Mouse (Mus musculus) small intestine, adult 2 months (tissue): ENCODE results near the gene Gnat1. TPM values are rescaled to one million over a fixed set of nuclear protein-coding genes. Genes with fewer than 3 reads are reported as not detected.
"Not testable (repeated sequence)": the region's sequence is repeated elsewhere in the genome, so short reads cannot be mapped to it uniquely, and the experiment has no call there.

Source experiments
- H3K27ac ChIP-seq: fragments of 200-500 bp; 2 replicates; pipeline ENCODE4 v1.5.1; 2012; ENCODE audit warnings: low read depth, low read length, control low read depth, inconsistent platforms; ENCODE audit not compliant: insufficient read depth
- H3K27me3 ChIP-seq: fragments of 200-500 bp; 2 replicates; pipeline ENCODE4 v1.6.1; 2012; ENCODE audit warnings: mild to moderate bottlenecking, moderate library complexity, low read length, inconsistent platforms; ENCODE audit not compliant: control insufficient read depth, insufficient read depth
- H3K36me3 ChIP-seq: fragments of 200-500 bp; 2 replicates; pipeline ENCODE4 v1.6.1; 2012; ENCODE audit warnings: mild to moderate bottlenecking, low read length, control low read depth, inconsistent platforms; ENCODE audit not compliant: control insufficient read depth, insufficient read depth
- H3K4me1 ChIP-seq: fragments of 200-500 bp; 2 replicates; pipeline ENCODE4 v1.6.1; 2012; ENCODE audit warnings: low read length, inconsistent platforms, mixed read lengths; ENCODE audit not compliant: control insufficient read depth, insufficient read depth, insufficient read length
- H3K4me3 ChIP-seq: fragments of 200-500 bp; 2 replicates; pipeline ENCODE4 v1.5.1; 2012; ENCODE audit warnings: low read depth, mild to moderate bottlenecking, control low read depth, inconsistent platforms, low read length, moderate library complexity
- CTCF ChIP-seq: fragments of 200-500 bp; IDR thresholded peaks from 2 replicates; pipeline ENCODE4 v1.5.1; 2012; ENCODE audit warnings: low read depth, mild to moderate bottlenecking, control low read depth, inconsistent platforms, low read length, moderate library complexity, mixed read lengths; ENCODE audit not compliant: insufficient replicate concordance, insufficient read length; ENCODE audit errors: extremely low read depth
- POLR2A ChIP-seq: fragments of 200-500 bp; IDR thresholded peaks from 2 replicates; pipeline ENCODE4 v1.6.1; 2012; ENCODE audit warnings: low read depth, mild to moderate bottlenecking, control low read depth, inconsistent platforms, low read length, moderate library complexity
- WGBS: fragments of 180-500 bp; shearing (Covaris S2); methylation state at CpG from one replicate; pipeline ENCODE4 v1.1.7; 2018; 5-methylcytosine and 5-hydroxymethylcytosine counted together
- polyA plus RNA-seq: library from polyadenylated mRNA; depleted of rRNA; stranded (reverse); fragments of >200 nt; gene quantifications from 2 replicates; pipeline ENCODE4 v1.2.3, GENCODE M21; 2012

Gene Gnat1
- polyA plus RNA-seq, 1 experiment: 0.13 TPM

DNA sequence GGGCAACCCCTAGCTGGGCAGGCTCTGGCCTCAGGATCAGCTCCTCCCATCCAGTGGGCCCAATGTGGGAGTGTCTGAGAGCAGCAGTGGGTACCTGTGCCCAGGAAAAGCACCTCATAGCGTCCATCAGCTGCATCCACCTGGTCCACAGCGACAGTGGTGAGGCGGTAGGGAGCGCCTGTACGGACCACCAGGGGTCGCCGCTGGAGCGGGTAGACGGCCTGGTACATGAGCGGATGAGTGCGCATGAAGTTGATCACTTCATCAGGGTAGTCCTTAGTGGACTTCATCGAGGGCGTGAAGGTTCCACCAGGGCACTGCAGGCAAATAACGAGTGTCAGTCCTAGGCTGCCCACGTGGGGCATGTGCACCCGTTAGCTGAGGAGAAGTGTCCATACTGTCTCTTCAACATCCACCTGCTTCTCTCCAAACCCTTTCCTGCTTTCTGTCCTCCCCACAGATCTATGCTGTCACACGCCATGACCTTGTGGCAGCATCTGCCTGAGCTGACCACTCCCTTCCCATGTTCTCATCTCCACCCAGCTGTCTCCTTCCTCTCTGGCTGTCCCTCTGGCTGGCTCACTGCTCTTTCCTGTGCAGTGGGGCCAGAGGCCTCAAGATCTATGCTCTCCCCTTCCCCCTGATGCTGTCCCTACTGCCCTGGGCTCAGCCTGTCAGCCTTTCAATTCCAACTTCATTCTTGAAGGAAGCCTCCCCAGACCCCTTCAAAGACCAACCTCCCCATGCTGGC, 5.9 kb upstream of the Gnat1 start:
- Histone ChIP-seq H3K27me3 (no peaks in the 10 kb centered on the region), H3K4me1 (no peaks in the 10 kb centered on the region), H3K36me3 (no peaks in the 10 kb centered on the region), H3K4me3 (no peak overlapping the region), H3K27ac (no peak overlapping the region)
- 54% methylated on average over 17 of the region's 17 CpGs for WGBS
- TF ChIP-seq POLR2A (no peak), CTCF (peak; percentile 30; the same call in 1 of the 2 replicates)

DNA sequence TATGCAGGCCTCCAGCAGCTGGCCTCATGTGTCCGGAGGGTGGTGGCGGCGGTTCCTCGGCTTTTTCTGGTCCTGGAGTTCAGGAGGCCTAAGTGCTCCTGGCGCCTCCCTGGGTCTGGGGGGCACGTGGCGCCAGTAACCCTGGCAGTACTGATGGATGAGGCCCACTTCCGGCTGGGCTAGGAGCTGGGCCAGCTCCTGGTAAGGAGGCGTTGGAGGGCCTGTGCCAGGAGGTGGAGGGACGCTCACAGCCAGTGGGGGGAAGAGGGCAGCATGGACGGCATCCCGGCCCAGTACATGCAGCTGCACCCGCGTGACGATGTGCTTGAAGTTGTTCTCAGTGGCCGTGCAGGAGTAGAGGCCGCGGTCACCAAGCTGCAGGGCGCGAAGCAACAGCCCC, 2.9 kb upstream of the Gnat1 start:
- Histone ChIP-seq H3K4me1 (no peaks in the 10 kb centered on the region), H3K36me3 (no peaks in the 10 kb centered on the region), H3K27ac (no peak overlapping the region), H3K27me3 (no peaks in the 10 kb centered on the region), H3K4me3 (no peak overlapping the region)
- WGBS: 87% methylated on average over 20 of the region's 20 CpGs
- TF ChIP-seq POLR2A (no peak), CTCF (no peak)

DNA sequence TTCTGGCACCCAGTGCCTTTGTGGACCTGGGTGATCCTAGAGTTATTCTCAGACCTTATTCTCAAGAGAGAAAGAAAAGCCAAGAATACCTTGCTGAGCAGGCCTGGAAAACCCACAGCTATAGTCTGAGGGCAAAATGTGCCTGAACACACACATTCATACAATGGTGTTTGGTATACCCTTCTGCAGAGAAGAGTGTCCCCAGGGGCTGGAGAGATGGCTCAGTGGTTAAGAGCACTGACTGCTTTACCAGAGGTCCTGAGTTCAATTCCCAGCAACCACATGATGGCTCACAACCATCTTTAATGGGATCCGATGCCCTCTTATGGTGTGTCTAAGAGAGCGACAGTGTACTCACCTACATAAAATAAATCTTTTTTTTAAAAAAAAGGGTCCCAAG, 651 bp downstream of the Gnat1 start:
- Histone ChIP-seq H3K27ac (no peak overlapping the region), H3K27me3 (peaks cover 9% of the 10 kb centered on the region), H3K4me3 (no peak overlapping the region), H3K4me1 (peaks cover 16% of the 10 kb centered on the region), H3K36me3 (no peaks in the 10 kb centered on the region)
- WGBS: 90% methylated on average over 2 of the region's 2 CpGs
- TF ChIP-seq POLR2A (no peak), CTCF (no peak)

DNA sequence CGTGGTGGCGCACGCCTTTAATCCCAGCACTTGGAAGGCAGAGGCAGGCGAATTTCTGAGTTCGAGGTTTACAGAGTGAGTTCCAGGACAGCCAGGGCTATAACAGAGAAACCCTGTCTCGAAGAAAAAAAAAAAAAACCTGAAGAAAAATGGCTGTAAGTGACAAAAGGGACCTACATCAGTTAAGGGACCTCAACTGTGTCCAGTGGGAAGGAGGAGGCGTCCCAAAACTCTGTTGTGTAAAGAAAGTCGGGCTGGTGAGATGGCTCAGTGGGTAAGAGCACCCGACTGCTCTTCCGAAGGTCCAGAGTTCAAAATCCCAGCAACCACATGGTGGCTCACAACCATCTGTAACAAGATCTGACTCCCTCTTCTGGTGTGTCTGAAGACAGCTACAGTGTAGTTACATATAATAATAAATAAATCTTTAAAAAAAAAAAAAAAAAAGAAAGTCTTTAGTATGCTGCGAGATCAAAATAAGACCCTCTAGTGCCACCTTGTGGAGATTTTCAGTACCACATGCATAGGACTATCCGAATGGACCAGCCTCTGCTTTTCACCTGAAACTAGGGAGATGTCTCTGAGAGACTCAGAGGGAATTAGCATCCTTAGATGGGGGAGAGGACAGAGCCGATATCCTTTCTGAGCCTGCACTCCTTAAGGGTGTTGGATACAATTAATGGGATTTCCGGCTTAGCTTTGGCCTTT, 1.5 kb downstream of the Gnat1 start:
- not testable (repeated sequence) for H3K36me3 ChIP-seq, H3K27ac ChIP-seq, H3K27me3 ChIP-seq, H3K4me3 ChIP-seq
- peaks cover 16% of the 10 kb centered on the region for H3K4me1 ChIP-seq
- whole genome bisulfite sequencing: 31% methylated on average over 14 of the region's 14 CpGs

DNA sequence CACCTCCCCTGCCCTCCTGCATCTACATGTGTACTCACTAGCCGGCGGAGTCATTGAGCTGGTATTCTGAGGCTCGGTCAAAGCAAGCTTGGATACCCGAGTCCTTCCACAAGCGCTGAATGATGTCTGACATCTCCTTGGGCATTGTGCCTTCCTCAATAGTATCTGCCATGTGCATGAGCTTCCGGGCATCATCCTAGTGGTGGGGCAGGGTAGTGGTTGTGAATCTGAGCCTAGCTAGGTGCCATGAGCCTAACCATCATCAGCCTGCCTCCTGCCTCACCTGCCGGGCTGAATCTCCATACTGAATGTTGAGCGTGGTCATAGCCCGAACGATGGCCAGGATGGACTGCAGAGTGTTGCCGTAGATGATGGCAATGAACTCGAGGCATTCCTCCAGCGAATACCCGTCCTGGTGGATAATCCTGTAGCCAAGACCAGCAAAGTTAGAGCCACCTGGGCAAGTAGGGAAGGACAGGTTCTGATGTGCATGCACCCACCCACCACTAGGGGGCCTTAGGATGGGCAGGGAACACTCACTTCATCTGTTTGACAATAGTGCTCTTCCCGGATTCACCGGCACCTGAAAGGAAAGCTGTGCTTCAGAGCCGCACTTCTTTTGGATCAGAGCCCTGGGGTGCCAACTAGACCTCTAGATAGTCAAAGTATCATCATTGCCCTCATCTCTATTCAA, 2.3 kb downstream of the Gnat1 start:
- Histone ChIP-seq H3K27me3 (peaks cover 9% of the 10 kb centered on the region), H3K36me3 (no peaks in the 10 kb centered on the region), H3K4me3 (no peak overlapping the region), H3K4me1 (peaks cover 16% of the 10 kb centered on the region), H3K27ac (no peak overlapping the region)
- WGBS: 15% methylated on average over 17 of the region's 17 CpGs
- TF ChIP-seq POLR2A (no peak), CTCF (peak; percentile 84; the same call in 1 of the 2 replicates)

DNA sequence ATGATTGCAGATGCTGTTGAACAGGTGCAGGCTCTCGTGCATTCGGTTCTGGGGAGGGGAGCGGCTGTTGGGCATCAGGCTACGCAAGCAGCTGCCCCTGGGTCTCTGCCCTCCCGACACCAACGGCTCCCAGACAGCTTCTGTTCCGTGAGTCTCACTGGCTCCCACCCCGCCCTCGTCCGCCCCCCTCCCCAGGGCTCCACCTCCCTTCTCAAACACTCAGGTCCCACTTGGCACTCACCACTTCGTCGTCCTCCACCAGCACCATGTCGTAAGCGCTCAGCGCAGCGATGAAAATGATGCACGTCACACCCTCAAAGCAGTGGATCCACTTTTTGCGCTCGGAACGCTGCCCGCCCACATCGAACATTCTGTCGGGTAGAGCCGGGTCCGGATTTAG, 3.2 kb downstream of the Gnat1 start:
- Histone ChIP-seq H3K36me3 (no peaks in the 10 kb centered on the region), H3K27ac (no peak overlapping the region), H3K27me3 (peaks cover 9% of the 10 kb centered on the region), H3K4me1 (peaks cover 16% of the 10 kb centered on the region), H3K4me3 (peak overlapping the region; percentile 51)
- TF ChIP-seq CTCF (no peak), POLR2A (no peak)
- whole genome bisulfite sequencing: 1% methylated on average over 25 of the region's 25 CpGs

DNA sequence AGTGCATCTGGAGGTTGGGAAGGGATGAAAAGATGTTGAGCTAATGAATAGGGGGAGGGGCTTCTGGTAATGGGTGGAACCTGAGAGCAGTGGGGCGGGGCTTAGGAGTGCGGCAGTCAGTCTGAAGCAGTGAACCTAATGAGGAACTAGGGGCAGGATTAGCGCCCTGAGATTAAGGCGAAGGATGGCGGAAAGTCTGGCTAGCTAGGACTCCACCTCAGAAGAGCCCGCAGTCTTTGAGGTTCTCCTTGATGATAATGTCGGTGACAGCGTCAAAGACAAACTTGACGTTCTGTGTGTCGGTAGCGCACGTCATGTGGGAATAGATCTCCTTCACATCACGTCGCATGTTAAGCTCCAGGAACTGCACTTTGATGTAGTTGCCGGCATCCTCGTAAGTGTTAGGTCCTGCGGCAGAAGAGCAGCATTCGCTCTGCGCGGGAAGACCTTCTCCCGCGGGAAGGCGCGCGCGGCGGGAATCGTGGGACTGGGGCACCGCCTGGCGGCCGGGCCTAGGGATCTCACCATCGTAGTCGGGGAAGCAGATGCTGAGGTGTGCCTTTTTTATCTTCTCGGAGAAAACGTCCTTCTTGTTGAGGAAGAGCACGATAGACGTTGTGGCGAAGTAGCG, 3.7 kb downstream of the Gnat1 start:
- H3K36me3 ChIP-seq: no peaks in the 10 kb centered on the region
- H3K4me3 ChIP-seq: peak overlapping the region; percentile 51
- TF ChIP-seq POLR2A: peak; percentile 34; the same call in 1 of the 2 replicates
- TF ChIP-seq CTCF: peak; percentile 78
- H3K4me1 ChIP-seq: peaks cover 16% of the 10 kb centered on the region
- peaks cover 9% of the 10 kb centered on the region for H3K27me3 ChIP-seq
- 2% methylated on average over 39 of the region's 39 CpGs for whole genome bisulfite sequencing
- H3K27ac ChIP-seq: no peak overlapping the region
